Mouse (Mus musculus): ENCODE results near the gene Scn1b. TPM values are rescaled to one million over a fixed set of nuclear protein-coding genes. Genes with fewer than 3 reads are reported as not detected.

Gene Scn1b
- polyA plus RNA-seq, 1 experiment from 2014 or later: 3.0 TPM

GRCm38 (mm10) chr7:31144886-31145285 is 18.1 kb upstream of the Scn1b start:
- Histone ChIP-seq H3K9ac (ENCODE audit: low read depth, low read length) (no peak overlapping the region), H3K4me3 (ENCODE audit: low read depth, low read length) (no peak overlapping the region), H3K27ac (ENCODE audit: low read depth, low read length) (no peak overlapping the region), H3K4me2 (no peak overlapping the region), H3K4me1 (ENCODE audit: control insufficient read depth, insufficient read depth, low read length) (peaks cover 48% of the 10 kb centered on the region), H3K27me3 (ENCODE audit: control insufficient read depth, insufficient read depth, low read length) (no peaks in the 10 kb centered on the region), H3K9me3 (replicated peaks; ENCODE audit: control insufficient read depth, low read length) (no peaks in the 10 kb centered on the region), H3K36me3 (ENCODE audit: control insufficient read depth, insufficient read depth, low read length) (peaks cover 35% of the 10 kb centered on the region)
- 91% methylated on average over 16 of the region's 16 CpGs for WGBS (ENCODE audit: insufficient replicate concordance)
- ATAC-seq (replicated peaks; ENCODE audit: insufficient number of reproducible peaks, low FRiP score, low TSS enrichment): no peak

DNA sequence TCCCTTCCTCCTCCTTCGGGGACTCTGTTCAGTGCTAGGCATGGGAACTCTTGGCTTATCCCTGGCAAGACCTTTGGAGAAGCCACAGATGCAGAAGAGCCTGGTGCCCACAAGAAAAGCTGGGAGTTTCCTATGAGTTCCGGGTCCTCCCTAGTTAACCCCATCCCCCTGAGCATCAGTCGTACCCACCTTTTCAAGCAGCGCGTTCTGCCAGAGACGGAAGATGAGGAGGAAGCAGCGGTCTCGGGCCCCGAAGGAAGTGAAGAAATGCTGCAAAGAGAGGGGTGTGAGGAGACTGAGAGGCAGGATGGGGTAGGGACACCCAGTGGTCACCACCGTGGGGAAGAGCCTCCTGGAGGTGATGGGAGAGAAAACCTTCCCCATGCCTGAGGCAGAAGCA is 14.1 kb upstream of the Scn1b start:
- no peak for ATAC-seq (replicated peaks; ENCODE audit: insufficient number of reproducible peaks, low FRiP score, low TSS enrichment)
- H3K36me3 ChIP-seq (ENCODE audit: control insufficient read depth, insufficient read depth, low read length): peaks cover 64% of the 10 kb centered on the region
- H3K4me2 ChIP-seq: no peak overlapping the region
- H3K4me3 ChIP-seq (ENCODE audit: low read depth, low read length): no peak overlapping the region
- H3K4me1 ChIP-seq (ENCODE audit: control insufficient read depth, insufficient read depth, low read length): peaks cover 20% of the 10 kb centered on the region
- WGBS (ENCODE audit: insufficient replicate concordance): 86% methylated on average over 10 of the region's 10 CpGs
- no peaks in the 10 kb centered on the region for H3K9me3 ChIP-seq (replicated peaks; ENCODE audit: control insufficient read depth, low read length)
- no peak overlapping the region for H3K9ac ChIP-seq (ENCODE audit: low read depth, low read length)
- 0 out of 2 replicates have a peak overlapping the region, but pooled peaks have one; percentile 29 for H3K27ac ChIP-seq (ENCODE audit: low read depth, low read length)
- H3K27me3 ChIP-seq (ENCODE audit: control insufficient read depth, insufficient read depth, low read length): no peaks in the 10 kb centered on the region

GRCm38 (mm10) chr7:31140302-31140701 is 13.5 kb upstream of the Scn1b start:
- Histone ChIP-seq H3K27ac (ENCODE audit: low read depth, low read length) (peak overlapping the region; percentile 54; the same call in 1 of the 2 replicates), H3K36me3 (ENCODE audit: control insufficient read depth, insufficient read depth, low read length) (peaks cover 71% of the 10 kb centered on the region), H3K9ac (ENCODE audit: low read depth, low read length) (0 out of 2 replicates have a peak overlapping the region, but pooled peaks have one; percentile 34), H3K4me2 (no peak overlapping the region), H3K4me1 (ENCODE audit: control insufficient read depth, insufficient read depth, low read length) (peaks cover 16% of the 10 kb centered on the region), H3K4me3 (ENCODE audit: low read depth, low read length) (no peak overlapping the region), H3K9me3 (replicated peaks; ENCODE audit: control insufficient read depth, low read length) (no peaks in the 10 kb centered on the region), H3K27me3 (ENCODE audit: control insufficient read depth, insufficient read depth, low read length) (no peaks in the 10 kb centered on the region)
- WGBS (ENCODE audit: insufficient replicate concordance): 32% methylated on average over 4 of the region's 4 CpGs
- peak; percentile 41 for ATAC-seq (replicated peaks; ENCODE audit: insufficient number of reproducible peaks, low FRiP score, low TSS enrichment)

DNA sequence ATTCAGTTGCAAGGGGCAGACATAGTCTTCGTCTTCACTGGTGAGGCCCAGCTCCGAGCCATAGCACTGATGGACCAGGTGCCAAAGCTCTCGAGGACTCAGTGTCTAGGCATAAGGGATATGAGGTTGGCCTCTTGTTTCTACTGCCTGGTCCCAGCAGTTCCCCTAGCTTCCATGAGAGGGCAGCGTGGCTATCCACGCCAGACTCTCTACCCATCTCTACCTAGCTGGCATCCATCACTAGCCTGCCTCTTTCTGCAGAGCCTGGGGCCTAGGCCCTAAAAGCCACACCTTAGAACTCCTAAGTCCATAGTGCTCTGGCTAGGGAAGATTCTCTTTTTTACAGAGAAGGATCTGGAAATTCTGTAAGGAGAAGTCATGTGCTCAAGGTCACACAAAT is 13.0 kb upstream of the Scn1b start:
- no peak overlapping the region for H3K4me2 ChIP-seq
- H3K4me1 ChIP-seq (ENCODE audit: control insufficient read depth, insufficient read depth, low read length): peaks cover 16% of the 10 kb centered on the region
- 59% methylated on average over 5 of the region's 5 CpGs for WGBS (ENCODE audit: insufficient replicate concordance)
- peak overlapping the region; percentile 54; the same call in 1 of the 2 replicates for H3K27ac ChIP-seq (ENCODE audit: low read depth, low read length)
- H3K9me3 ChIP-seq (replicated peaks; ENCODE audit: control insufficient read depth, low read length): no peaks in the 10 kb centered on the region
- H3K27me3 ChIP-seq (ENCODE audit: control insufficient read depth, insufficient read depth, low read length): no peaks in the 10 kb centered on the region
- H3K4me3 ChIP-seq (ENCODE audit: low read depth, low read length): no peak overlapping the region
- 0 out of 2 replicates have a peak, but pooled peaks have one; percentile 27 for ATAC-seq (replicated peaks; ENCODE audit: insufficient number of reproducible peaks, low FRiP score, low TSS enrichment)
- no peak overlapping the region for H3K9ac ChIP-seq (ENCODE audit: low read depth, low read length)
- H3K36me3 ChIP-seq (ENCODE audit: control insufficient read depth, insufficient read depth, low read length): peaks cover 72% of the 10 kb centered on the region

- H3K27me3 ChIP-seq (ENCODE audit: control insufficient read depth, insufficient read depth, low read length): no peaks in the 10 kb centered on the region
- H3K27ac ChIP-seq (ENCODE audit: low read depth, low read length): no peak overlapping the region
- H3K36me3 ChIP-seq (ENCODE audit: control insufficient read depth, insufficient read depth, low read length): peaks cover 77% of the 10 kb centered on the region
- H3K4me2 ChIP-seq: no peak overlapping the region
- H3K9ac ChIP-seq (ENCODE audit: low read depth, low read length): no peak overlapping the region
- no peaks in the 10 kb centered on the region for H3K9me3 ChIP-seq (replicated peaks; ENCODE audit: control insufficient read depth, low read length)
- ATAC-seq (replicated peaks; ENCODE audit: insufficient number of reproducible peaks, low FRiP score, low TSS enrichment): no peak
- peaks cover 9% of the 10 kb centered on the region for H3K4me1 ChIP-seq (ENCODE audit: control insufficient read depth, insufficient read depth, low read length)
- H3K4me3 ChIP-seq (ENCODE audit: low read depth, low read length): no peak overlapping the region
- 89% methylated on average over 10 of the region's 10 CpGs for WGBS (ENCODE audit: insufficient replicate concordance)
Measured at GRCm38 (mm10) chr7:31135717-31136116, 8.9 kb upstream of the Scn1b start.

DNA sequence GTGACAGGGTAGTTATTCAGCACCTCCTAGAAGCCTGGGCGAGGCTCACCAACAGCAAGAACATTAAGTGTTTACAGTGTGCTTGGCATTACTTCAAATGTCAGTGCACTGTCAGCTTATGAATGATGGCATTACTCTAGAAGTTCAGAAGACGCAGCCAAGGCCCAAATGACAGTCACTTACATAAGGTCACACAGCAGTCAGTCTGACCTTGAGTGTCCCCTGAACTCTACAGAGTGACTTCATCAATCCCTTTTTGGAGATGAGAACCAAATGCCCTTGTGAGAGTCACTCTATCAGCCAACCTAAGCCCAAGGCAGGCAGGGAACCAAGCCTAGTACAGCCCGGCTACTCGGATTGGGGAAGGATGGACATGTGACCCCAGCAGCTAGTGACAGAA is 5.1 kb upstream of the Scn1b start:
- 87% methylated on average over 4 of the region's 4 CpGs for WGBS (ENCODE audit: insufficient replicate concordance)
- Histone ChIP-seq H3K27me3 (ENCODE audit: control insufficient read depth, insufficient read depth, low read length) (no peaks in the 10 kb centered on the region; the same call in 1 of the 2 replicates), H3K4me2 (no peak overlapping the region), H3K4me1 (ENCODE audit: control insufficient read depth, insufficient read depth, low read length) (peaks cover 4% of the 10 kb centered on the region; the same call in 1 of the 2 replicates), H3K36me3 (ENCODE audit: control insufficient read depth, insufficient read depth, low read length) (peaks cover 62% of the 10 kb centered on the region), H3K9ac (ENCODE audit: low read depth, low read length) (no peak overlapping the region), H3K27ac (ENCODE audit: low read depth, low read length) (no peak overlapping the region), H3K9me3 (replicated peaks; ENCODE audit: control insufficient read depth, low read length) (no peaks in the 10 kb centered on the region), H3K4me3 (ENCODE audit: low read depth, low read length) (no peak overlapping the region)
- ATAC-seq (replicated peaks; ENCODE audit: insufficient number of reproducible peaks, low FRiP score, low TSS enrichment): no peak

- peaks cover 52% of the 10 kb centered on the region for H3K36me3 ChIP-seq (ENCODE audit: control insufficient read depth, insufficient read depth, low read length)
- H3K4me1 ChIP-seq (ENCODE audit: control insufficient read depth, insufficient read depth, low read length): peaks cover 7% of the 10 kb centered on the region; the same call in 1 of the 2 replicates
- H3K4me2 ChIP-seq: no peak overlapping the region
- H3K4me3 ChIP-seq (ENCODE audit: low read depth, low read length): no peak overlapping the region
- no peak overlapping the region for H3K27ac ChIP-seq (ENCODE audit: low read depth, low read length)
- WGBS (ENCODE audit: insufficient replicate concordance): 33% methylated on average over 4 of the region's 4 CpGs
- ATAC-seq (replicated peaks; ENCODE audit: insufficient number of reproducible peaks, low FRiP score, low TSS enrichment): no peak
- H3K9me3 ChIP-seq (replicated peaks; ENCODE audit: control insufficient read depth, low read length): no peaks in the 10 kb centered on the region
- peaks cover 10% of the 10 kb centered on the region for H3K27me3 ChIP-seq (ENCODE audit: control insufficient read depth, insufficient read depth, low read length)
- no peak overlapping the region for H3K9ac ChIP-seq (ENCODE audit: low read depth, low read length)
Measured at GRCm38 (mm10) chr7:31130841-31131240, 4.0 kb upstream of the Scn1b start.

DNA sequence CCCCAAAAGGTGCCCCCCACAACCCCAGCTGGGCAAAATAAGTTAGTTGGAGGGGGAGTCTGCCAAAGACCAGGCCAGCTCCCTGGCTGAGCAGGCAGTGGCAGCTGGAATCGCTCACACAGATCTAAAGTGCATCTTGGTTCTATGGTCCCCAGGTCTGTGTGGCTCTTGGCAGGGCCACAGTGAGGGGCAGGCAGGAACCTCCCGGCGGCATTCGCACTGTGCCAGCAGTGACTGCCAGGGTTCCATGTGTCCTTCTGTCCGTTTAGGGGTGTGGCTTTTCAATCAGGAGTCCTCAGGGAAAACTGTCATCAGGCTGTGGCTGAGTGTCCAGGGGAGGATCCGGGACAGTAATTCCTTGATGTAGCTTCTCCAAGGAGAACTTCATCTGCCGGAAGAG is 3.4 kb upstream of the Scn1b start:
- no peak overlapping the region for H3K9ac ChIP-seq (ENCODE audit: low read depth, low read length)
- no peak overlapping the region for H3K27ac ChIP-seq (ENCODE audit: low read depth, low read length)
- H3K4me3 ChIP-seq (ENCODE audit: low read depth, low read length): no peak overlapping the region
- 91% methylated on average over 7 of the region's 7 CpGs for WGBS (ENCODE audit: insufficient replicate concordance)
- H3K4me1 ChIP-seq (ENCODE audit: control insufficient read depth, insufficient read depth, low read length): peaks cover 7% of the 10 kb centered on the region; the same call in 1 of the 2 replicates
- peaks cover 16% of the 10 kb centered on the region for H3K27me3 ChIP-seq (ENCODE audit: control insufficient read depth, insufficient read depth, low read length)
- no peaks in the 10 kb centered on the region for H3K9me3 ChIP-seq (replicated peaks; ENCODE audit: control insufficient read depth, low read length)
- H3K36me3 ChIP-seq (ENCODE audit: control insufficient read depth, insufficient read depth, low read length): peaks cover 46% of the 10 kb centered on the region
- ATAC-seq (replicated peaks; ENCODE audit: insufficient number of reproducible peaks, low FRiP score, low TSS enrichment): no peak
- no peak overlapping the region for H3K4me2 ChIP-seq

GRCm38 (mm10) chr7:31128157-31128705 is 1.4 kb upstream of the Scn1b start:
- no peak overlapping the region for H3K27ac ChIP-seq (ENCODE audit: low read depth, low read length)
- 0 out of 2 replicates have a peak overlapping the region, but pooled peaks have one; percentile 34 for H3K9ac ChIP-seq (ENCODE audit: low read depth, low read length)
- H3K9me3 ChIP-seq (replicated peaks; ENCODE audit: control insufficient read depth, low read length): no peaks in the 10 kb centered on the region
- H3K4me2 ChIP-seq: no peak overlapping the region
- H3K27me3 ChIP-seq (ENCODE audit: control insufficient read depth, insufficient read depth, low read length): peaks cover 20% of the 10 kb centered on the region
- peaks cover 7% of the 10 kb centered on the region; the same call in 1 of the 2 replicates for H3K4me1 ChIP-seq (ENCODE audit: control insufficient read depth, insufficient read depth, low read length)
- no peak overlapping the region for H3K4me3 ChIP-seq (ENCODE audit: low read depth, low read length)
- ATAC-seq (replicated peaks; ENCODE audit: insufficient number of reproducible peaks, low FRiP score, low TSS enrichment): no peak
- peaks cover 32% of the 10 kb centered on the region for H3K36me3 ChIP-seq (ENCODE audit: control insufficient read depth, insufficient read depth, low read length)
- 47% methylated on average over 9 of the region's 9 CpGs for WGBS (ENCODE audit: insufficient replicate concordance)

Data from heart, embryonic 11.5 days (tissue).